Mouse (Mus musculus) C2C12 (cell line): ENCODE results near the gene Gpr153.

Source experiments
- CTCF ChIP-seq: IDR thresholded peaks from one replicate; pipeline ENCODE4 v1.5.1; 2011; ENCODE audit not compliant: control insufficient read depth, insufficient read depth, insufficient read length
- MYOG ChIP-seq: IDR thresholded peaks from one replicate; pipeline ENCODE4 v1.6.1; 2011; ENCODE audit not compliant: control insufficient read depth, insufficient read length; ENCODE audit errors: extremely low read depth

GRCm38 (mm10) chr4:152294188-152294929 is 20.3 kb downstream of the Gpr153 start:
- TF ChIP-seq CTCF (no peak), MYOG (no peak)
